Comparison of ENCODE assay signal across 16 mouse cellular contexts in the genomic region with DNA sequence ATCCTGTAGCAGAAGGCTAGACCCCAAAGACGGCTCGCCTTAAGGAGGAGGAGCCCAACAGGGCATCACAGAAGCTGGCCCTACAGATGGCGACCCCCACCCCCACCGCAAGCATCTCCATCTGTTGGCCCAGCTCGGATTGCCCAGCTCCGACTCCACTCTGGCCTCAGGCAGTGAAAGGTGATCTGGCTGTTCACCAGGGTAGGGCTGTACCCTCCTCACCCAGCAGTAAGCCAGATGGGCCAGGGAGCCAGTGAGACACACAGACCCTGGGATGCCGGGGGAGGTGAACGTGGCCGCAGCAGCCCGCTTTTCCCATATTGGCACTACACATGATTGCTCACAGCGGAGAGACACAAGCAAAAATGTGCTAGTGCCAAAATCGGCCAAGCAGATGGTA.
DNase-seq lines count a peak whose midpoint lies in the region; ATAC-seq and TF ChIP-seq lines count a peak whose summit lies in the region.
"Had no signal": no experiment of that assay in that cellular context is flagged by ENCODE, and none has a peak within 500 bp of the region (broad histone marks: within the 10 kb centered on the region; RNA-seq: fewer than 3 reads in every experiment).

No protein-coding gene starts in this region.

- H3K4me1 ChIP-seq in kidney, embryonic 14.5 days (ENCODE audit: control insufficient read depth, insufficient read depth, low read length): peaks cover 34% of the 10 kb centered on the region
- H3K4me1 ChIP-seq in ES-Bruce4 (ENCODE audit: control insufficient read depth, insufficient read depth, low read length): peaks cover 33% of the 10 kb centered on the region
- H3K4me1 ChIP-seq in limb, embryonic 12.5 days (replicated peaks): peaks cover 50% of the 10 kb centered on the region

- no peak for TF ChIP-seq CTCF in ES-Bruce4 (IDR thresholded peaks at IDR 0.05; ENCODE audit: low read depth, low read length)

- H3K27ac ChIP-seq in kidney, embryonic 14.5 days (ENCODE audit: low read depth, low read length): no peak overlapping the region
- H3K27ac ChIP-seq in ES-Bruce4 (ENCODE audit: insufficient read depth, low read length): peak overlapping the region; percentile 78
- no peak overlapping the region for H3K27ac ChIP-seq in limb, embryonic 12.5 days
- H3K27ac ChIP-seq: heart, embryonic 15.5 days had no signal

- H3K9ac ChIP-seq in kidney, embryonic 14.5 days (ENCODE audit: low read depth, low read length): no peak overlapping the region
- H3K9ac ChIP-seq in ES-Bruce4 (ENCODE audit: low read depth, poor library complexity, severe bottlenecking): no peak overlapping the region
- no peak overlapping the region for H3K9ac ChIP-seq in limb, embryonic 12.5 days (replicated peaks)
- H3K9ac ChIP-seq: heart, embryonic 15.5 days; lung, embryonic 14.5 days had no signal

- H3K27me3 ChIP-seq in kidney, embryonic 14.5 days (ENCODE audit: control insufficient read depth, insufficient read depth, low read length): peaks cover 42% of the 10 kb centered on the region
- H3K27me3 ChIP-seq in ES-Bruce4 (ENCODE audit: control insufficient read depth, insufficient read depth, low read length, poor library complexity, severe bottlenecking): no peaks in the 10 kb centered on the region
- peaks cover 66% of the 10 kb centered on the region for H3K27me3 ChIP-seq in limb, embryonic 12.5 days

- ATAC-seq in kidney, embryonic 14.5 days (ENCODE audit: low FRiP score, low TSS enrichment): peak; percentile 62
- peak; percentile 24; the same call in 1 of the 2 replicates for ATAC-seq in limb, embryonic 12.5 days (ENCODE audit: insufficient number of reproducible peaks, insufficient read depth, low FRiP score, low TSS enrichment, low read depth)
- ATAC-seq: midbrain, embryonic 16.5 days had no signal

- no peaks in the 10 kb centered on the region for H3K9me3 ChIP-seq in kidney, embryonic 14.5 days (ENCODE audit: control insufficient read depth, low read length)
- no peaks in the 10 kb centered on the region for H3K9me3 ChIP-seq in ES-Bruce4 (replicated peaks; ENCODE audit: control insufficient read depth, insufficient read depth, low read length, poor library complexity, severe bottlenecking)
- no peaks in the 10 kb centered on the region for H3K9me3 ChIP-seq in limb, embryonic 12.5 days
- H3K9me3 ChIP-seq: heart, embryonic 15.5 days had no signal

- 23% methylated on average over 12 of the region's 12 CpGs for WGBS in kidney, embryonic 14.5 days
- 39% methylated on average over 12 of the region's 12 CpGs for WGBS in limb, embryonic 12.5 days

- H3K4me2 ChIP-seq in kidney, embryonic 14.5 days (replicated peaks; ENCODE audit: low read depth, low read length): no peak overlapping the region
- no peak overlapping the region for H3K4me2 ChIP-seq in limb, embryonic 12.5 days
- H3K4me2 ChIP-seq: heart, embryonic 15.5 days; lung, embryonic 14.5 days had no signal

- no peak for TF ChIP-seq EP300 in ES-Bruce4 (IDR thresholded peaks at IDR 0.05; ENCODE audit: insufficient read depth, low read depth, low read length)

- H3K36me3 ChIP-seq in kidney, embryonic 14.5 days (ENCODE audit: control insufficient read depth, insufficient read depth, low read length): no peaks in the 10 kb centered on the region
- peaks cover 9% of the 10 kb centered on the region for H3K36me3 ChIP-seq in ES-Bruce4 (ENCODE audit: control insufficient read depth, insufficient read depth, low read length, poor library complexity, severe bottlenecking)
- H3K36me3 ChIP-seq in limb, embryonic 12.5 days: no peaks in the 10 kb centered on the region
- H3K36me3 ChIP-seq: heart, embryonic 15.5 days had no signal

- no peak for DNase-seq in kidney, postnatal 25 days
- peak; percentile 40 for DNase-seq in embryo, embryonic 10.5 days (ENCODE audit: low spot score)
- no peak for DNase-seq in right cerebral cortex, postnatal 25 days
- DNase-seq in Muller cell, postnatal 12 days (ENCODE audit: inconsistent ontology term): no peak
- DNase-seq: adrenal gland, postnatal 14 days; heart, adult 11 months; kidney, postnatal 14 days; layer of hippocampus, postnatal 36 days; liver; right cerebral cortex, postnatal 4 days had no signal

- TF ChIP-seq POLR2A in ES-Bruce4 (IDR thresholded peaks at IDR 0.05; ENCODE audit: insufficient read depth, low read length): no peak

- H3K4me3 ChIP-seq in kidney, embryonic 14.5 days (ENCODE audit: low read length): no peak overlapping the region
- no peak overlapping the region for H3K4me3 ChIP-seq in ES-Bruce4 (ENCODE audit: low read depth, low read length)
- no peak overlapping the region for H3K4me3 ChIP-seq in limb, embryonic 12.5 days (replicated peaks)
- H3K4me3 ChIP-seq: heart, embryonic 15.5 days had no signal
